Mouse (Mus musculus): Measurements from ENCODE around the gene Pax4. TPM values are rescaled to one million over a fixed set of nuclear protein-coding genes. Genes with fewer than 3 reads are reported as not detected.

Pax4 gene
- polyA plus RNA-seq, 1 experiment from 2014 or later = not detected

DNA sequence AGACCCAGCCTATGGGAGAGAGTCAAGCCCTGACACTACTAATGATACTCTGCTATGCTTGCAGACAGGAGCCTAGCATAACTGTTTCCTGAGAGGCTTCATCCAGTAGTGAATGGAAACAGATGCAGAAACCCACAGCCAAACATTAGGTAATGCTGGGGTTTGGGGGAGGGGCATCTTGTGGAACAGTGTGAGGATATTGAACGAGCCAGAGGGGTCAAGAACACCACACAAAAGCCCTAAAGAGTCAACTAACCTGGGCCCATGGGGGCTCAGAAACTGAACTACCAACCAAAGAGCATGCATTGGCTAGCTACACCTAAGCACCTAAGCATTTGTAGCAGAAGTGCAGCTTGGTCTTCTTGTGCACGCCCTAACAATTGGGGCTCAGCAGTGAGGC, 37.9 kb downstream of the Pax4 start:
- no peaks in the 10 kb centered on the region for H3K9me3 ChIP-seq
- H3K27me3 ChIP-seq (ENCODE audit: insufficient read depth, poor library complexity, severe bottlenecking) = no peaks in the 10 kb centered on the region
- peaks cover 10% of the 10 kb centered on the region for H3K36me3 ChIP-seq
- no peak for DNase-seq (ENCODE audit: low spot score)
- no peaks in the 10 kb centered on the region for H3K4me1 ChIP-seq
- WGBS = 75% methylated on average over 2 of the region's 2 CpGs
- no peak overlapping the region for H3K4me3 ChIP-seq
- H3K27ac ChIP-seq = no peak overlapping the region

GRCm38 (mm10) chr6:28410053-28410452, 39.1 kb downstream of the Pax4 start:
- no peaks in the 10 kb centered on the region for H3K27me3 ChIP-seq (ENCODE audit: insufficient read depth, poor library complexity, severe bottlenecking)
- 65% methylated on average over 9 of the region's 9 CpGs for WGBS
- 0 out of 2 replicates have a peak, but pooled peaks cover under 1% of the 10 kb centered on the region for H3K36me3 ChIP-seq
- H3K27ac ChIP-seq = no peak overlapping the region
- H3K4me1 ChIP-seq = no peaks in the 10 kb centered on the region
- no peak for DNase-seq (ENCODE audit: low spot score)
- H3K9me3 ChIP-seq = no peaks in the 10 kb centered on the region
- no peak overlapping the region for H3K4me3 ChIP-seq

GRCm38 (mm10) chr6:28399791-28400190, 49.4 kb downstream of the Pax4 start:
- Histone ChIP-seq H3K9me3 (peaks cover 2% of the 10 kb centered on the region; the same call in 1 of the 2 replicates), H3K4me1 (peaks cover 3% of the 10 kb centered on the region; the same call in 1 of the 2 replicates), H3K4me3 (no peak overlapping the region), H3K27ac (no peak overlapping the region), H3K36me3 (no peaks in the 10 kb centered on the region), H3K27me3 (ENCODE audit: insufficient read depth, poor library complexity, severe bottlenecking) (peaks cover 36% of the 10 kb centered on the region)
- WGBS = 85% methylated on average over 4 of the region's 4 CpGs
- no peak for DNase-seq (ENCODE audit: low spot score)

- H3K27ac ChIP-seq = no peak overlapping the region
- peaks cover 3% of the 10 kb centered on the region; the same call in 1 of the 2 replicates for H3K4me1 ChIP-seq
- no peak overlapping the region for H3K4me3 ChIP-seq
- 82% methylated on average over 3 of the region's 3 CpGs for WGBS
- peaks cover 45% of the 10 kb centered on the region for H3K27me3 ChIP-seq (ENCODE audit: insufficient read depth, poor library complexity, severe bottlenecking)
- H3K9me3 ChIP-seq = peaks cover 2% of the 10 kb centered on the region; the same call in 1 of the 2 replicates
- no peak for DNase-seq (ENCODE audit: low spot score)
- H3K36me3 ChIP-seq = no peaks in the 10 kb centered on the region
Observed at GRCm38 (mm10) chr6:28398726-28399125, 50.4 kb downstream of the Pax4 start.

- under 1% methylated on average over 33 of the region's 33 CpGs for WGBS
- Histone ChIP-seq H3K4me1 (peaks cover 3% of the 10 kb centered on the region; the same call in 1 of the 2 replicates), H3K27ac (no peak within 1 kb of the TSS), H3K9me3 (peaks cover 2% of the 10 kb centered on the region; the same call in 1 of the 2 replicates), H3K4me3 (peak within 1 kb of the TSS; percentile 59), H3K36me3 (no peaks in the 10 kb centered on the region), H3K27me3 (ENCODE audit: insufficient read depth, poor library complexity, severe bottlenecking) (peaks cover 45% of the 10 kb centered on the region)
- peak; percentile 77 for DNase-seq (ENCODE audit: low spot score)
Observed at GRCm38 (mm10) chr6:28397681-28398203, 51.4 kb downstream of the Pax4 start, which contains the start of gene Zfp800. TSS of gene Zfp800 (minus strand) at chr6:28398005.

- H3K27ac ChIP-seq = no peak overlapping the region
- H3K4me1 ChIP-seq = peaks cover 3% of the 10 kb centered on the region; the same call in 1 of the 2 replicates
- 4% methylated on average over 19 of the region's 19 CpGs for WGBS
- no peak for DNase-seq (ENCODE audit: low spot score)
- H3K4me3 ChIP-seq = peak overlapping the region; percentile 59
- peaks cover 2% of the 10 kb centered on the region; the same call in 1 of the 2 replicates for H3K9me3 ChIP-seq
- peaks cover 49% of the 10 kb centered on the region for H3K27me3 ChIP-seq (ENCODE audit: insufficient read depth, poor library complexity, severe bottlenecking)
- no peaks in the 10 kb centered on the region for H3K36me3 ChIP-seq
Observed at GRCm38 (mm10) chr6:28396853-28397457, 52.2 kb downstream of the Pax4 start.

DNA sequence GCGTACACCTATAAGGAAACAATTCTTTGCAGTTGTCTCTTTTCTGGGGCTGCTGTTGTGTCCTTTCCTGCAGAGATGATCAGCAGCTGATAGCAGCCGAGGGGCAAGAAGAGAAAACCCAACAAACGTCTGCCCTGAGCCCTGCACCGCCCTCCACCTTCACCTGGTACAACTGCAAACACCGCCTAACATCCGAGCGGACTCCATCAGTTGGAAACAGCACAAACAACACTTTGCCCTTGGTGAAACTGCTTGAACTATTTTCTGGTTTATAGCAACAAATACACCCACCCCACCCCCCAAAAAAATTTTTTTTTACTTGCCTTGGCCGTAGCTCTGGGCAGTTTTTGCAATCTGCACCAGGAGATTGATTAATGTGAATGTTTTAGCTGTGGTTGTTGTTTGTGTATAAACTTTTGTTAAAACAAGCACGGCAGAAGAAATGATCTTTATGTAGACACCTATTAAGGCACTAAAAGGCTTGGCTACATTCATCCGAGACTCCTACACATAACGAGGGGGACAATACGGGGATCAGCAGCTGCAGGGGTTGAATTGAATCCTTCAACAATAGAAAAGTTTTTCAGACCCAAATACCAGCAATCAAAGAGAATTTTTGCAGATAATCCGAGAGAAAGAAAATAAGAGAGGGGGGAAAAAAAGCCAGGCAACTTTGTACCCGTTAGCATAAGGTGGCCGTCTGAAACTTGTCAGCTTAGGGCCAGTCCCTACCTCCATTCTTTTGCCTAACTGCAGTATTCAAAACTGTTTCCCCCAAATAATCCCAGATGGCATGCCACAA, 52.9 kb downstream of the Pax4 start:
- no peak for DNase-seq (ENCODE audit: low spot score)
- WGBS = 29% methylated on average over 15 of the region's 15 CpGs
- Histone ChIP-seq H3K4me3 (peak overlapping the region; percentile 59; the same call in 1 of the 2 replicates), H3K27ac (no peak overlapping the region), H3K9me3 (peaks cover 2% of the 10 kb centered on the region; the same call in 1 of the 2 replicates), H3K36me3 (no peaks in the 10 kb centered on the region), H3K27me3 (ENCODE audit: insufficient read depth, poor library complexity, severe bottlenecking) (peaks cover 49% of the 10 kb centered on the region), H3K4me1 (peaks cover 3% of the 10 kb centered on the region; the same call in 1 of the 2 replicates)

Other genes with a start within 250 kb of the Pax4 start
- gene Zfp800, start 51.3 kb downstream of the Pax4 start, polyA plus RNA-seq (2016; fragmentation: Nextera tagmentation; extraction: Ambion mirVana) = 11.7 and 15.0 TPM in 2 replicates
- 273 and 310 TPM in 2 replicates for gene Arf5, start 25.8 kb downstream of the Pax4 start, polyA plus RNA-seq (2016; fragmentation: Nextera tagmentation; extraction: Ambion mirVana)
- gene Fscn3, start 21.6 kb downstream of the Pax4 start, polyA plus RNA-seq (2016; fragmentation: Nextera tagmentation; extraction: Ambion mirVana) = not detected in 2 replicates
- gene Gcc1, start 21.0 kb downstream of the Pax4 start, polyA plus RNA-seq (2016; fragmentation: Nextera tagmentation; extraction: Ambion mirVana) = 7.0 and 7.6 TPM in 2 replicates
- gene Snd1, start 25.8 kb upstream of the Pax4 start, polyA plus RNA-seq (2016; fragmentation: Nextera tagmentation; extraction: Ambion mirVana) = 114 and 120 TPM in 2 replicates

All from heart, embryonic 10.5 days (tissue).